Mouse (Mus musculus) adrenal gland, adult 8-10 months (tissue): ENCODE measurements around the gene Pkm. TPM values are rescaled to one million over a fixed set of nuclear protein-coding genes. Genes with fewer than 3 reads are reported as not detected.

Source experiments
- DNase-seq: peaks from one replicate; pipeline ENCODE4 v3.0.0; 2022
- total RNA-seq, 4 experiments: library from RNA; stranded (reverse); gene quantifications; 2 replicates each; pipeline ENCODE4 v1.2.4; 2022

Gene Pkm
- total RNA-seq, 4 experiments from 2014 or later = 565 to 846 (median 715) TPM

- DNase-seq = no peak
Measured at GRCm38 (mm10) chr9:59709225-59709624, 53.1 kb downstream of the Pkm start.

GRCm38 (mm10) chr9:59716275-59716898 is 60.2 kb downstream of the Pkm start:
- DNase-seq = no peak

- DNase-seq = no peak
Measured at GRCm38 (mm10) chr9:59718237-59718636, 62.1 kb downstream of the Pkm start.

- no peak for DNase-seq
Measured at GRCm38 (mm10) chr9:59721144-59721543, 65.0 kb downstream of the Pkm start.

- DNase-seq = peak; percentile 26
Measured at GRCm38 (mm10) chr9:59723096-59723657, 67.0 kb downstream of the Pkm start.

- DNase-seq = no peak
Measured at GRCm38 (mm10) chr9:59723791-59724442, 67.7 kb downstream of the Pkm start.

- DNase-seq = no peak
Measured at GRCm38 (mm10) chr9:59725515-59725914, 69.3 kb downstream of the Pkm start.

GRCm38 (mm10) chr9:59727569-59728286 is 71.6 kb downstream of the Pkm start:
- no peak for DNase-seq

Other genes with a start within 250 kb of the Pkm start
- 100 to 1,000 TPM; 107 to 144 (median 120) TPM for gene Arih1, start 169.8 kb upstream of the Pkm start, total RNA-seq
- 100 to 1,000 TPM; 125 to 176 (median 142) TPM for gene Hexa, start 116.8 kb upstream of the Pkm start, total RNA-seq
- 1 to 10 TPM; 1.5 to 3.9 (median 3.5) TPM for gene Tmem202, start 116.5 kb upstream of the Pkm start, total RNA-seq
- gene Celf6, start 78.5 kb upstream of the Pkm start, total RNA-seq = 10 to 100 TPM in 2 of 4 experiments, 1 to 10 TPM in 2; 5.8 to 16.0 (median 9.7) TPM
- gene Parp6, start 39.1 kb upstream of the Pkm start, total RNA-seq = 10 to 100 TPM; 25.3 to 39.9 (median 33.0) TPM
- under 1 TPM in 3 of 4 experiments, not detected in 1; 0.07 to 0.20 (median 0.11) TPM for gene Gramd2, start 23.8 kb downstream of the Pkm start, total RNA-seq
- 10 to 100 TPM in 3 of 4 experiments, 1 to 10 TPM in 1; 9.8 to 16.5 (median 11.5) TPM for gene Senp8, start 94.3 kb downstream of the Pkm start, total RNA-seq
- 10 to 100 TPM; 13.4 to 26.5 (median 16.8) TPM for gene Myo9a, start 94.5 kb downstream of the Pkm start, total RNA-seq